Mouse (Mus musculus): ENCODE measurements around the gene Ctnnd2. TPM values are rescaled to one million over a fixed set of nuclear protein-coding genes. Genes with fewer than 3 reads are reported as not detected.

The Ctnnd2 gene
- total and polyA plus RNA-seq, 2 experiments from 2014 or later: not detected

DNA sequence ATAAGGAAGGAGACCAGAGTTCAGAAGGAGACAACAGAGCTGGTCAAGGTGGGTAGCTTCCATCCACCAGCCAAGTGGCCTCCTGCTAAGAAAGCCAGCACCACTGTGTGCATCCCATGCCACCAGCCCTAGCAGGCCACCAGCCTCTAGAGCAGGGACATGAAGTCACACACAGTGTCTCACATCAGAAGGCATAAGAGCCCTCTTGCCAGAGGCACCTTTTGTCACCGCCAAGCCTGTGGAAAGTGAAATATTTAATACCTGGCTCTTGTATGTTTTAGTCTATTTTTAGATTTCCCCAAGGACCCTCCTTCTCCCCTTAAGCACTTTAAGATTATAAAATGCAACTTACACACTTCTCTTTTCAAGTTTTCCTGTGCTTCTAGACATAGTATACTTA, 802.0 kb downstream of the Ctnnd2 start:
- H3K27me3 ChIP-seq (ENCODE audit: control insufficient read depth, insufficient read depth, low read length): no peaks in the 10 kb centered on the region
- no peak overlapping the region for H3K27ac ChIP-seq (ENCODE audit: low read depth)
- TF ChIP-seq CTCF (IDR thresholded peaks at IDR 0.05; ENCODE audit: low read depth): no peak
- no peak for TF ChIP-seq EP300 (IDR thresholded peaks at IDR 0.05; ENCODE audit: low read depth)
- ATAC-seq (ENCODE audit: insufficient read depth, low read depth) (no peak), DNase-seq (ENCODE audit: low spot score) (no peak)
- no peaks in the 10 kb centered on the region for H3K4me1 ChIP-seq (ENCODE audit: control insufficient read depth, insufficient read depth)
- no peaks in the 10 kb centered on the region for H3K36me3 ChIP-seq (replicated peaks; ENCODE audit: control insufficient read depth, insufficient read depth, low read length)
- 69% methylated on average over 1 of the region's 1 CpGs for WGBS
- H3K4me2 ChIP-seq (ENCODE audit: low read depth, low read length): no peak overlapping the region
- no peaks in the 10 kb centered on the region for H3K9me3 ChIP-seq (replicated peaks; ENCODE audit: control insufficient read depth, low read length)
- no peak overlapping the region for H3K4me3 ChIP-seq (ENCODE audit: low read depth, low read length)
- H3K9ac ChIP-seq (replicated peaks; ENCODE audit: low read depth, low read length): no peak overlapping the region

DNA sequence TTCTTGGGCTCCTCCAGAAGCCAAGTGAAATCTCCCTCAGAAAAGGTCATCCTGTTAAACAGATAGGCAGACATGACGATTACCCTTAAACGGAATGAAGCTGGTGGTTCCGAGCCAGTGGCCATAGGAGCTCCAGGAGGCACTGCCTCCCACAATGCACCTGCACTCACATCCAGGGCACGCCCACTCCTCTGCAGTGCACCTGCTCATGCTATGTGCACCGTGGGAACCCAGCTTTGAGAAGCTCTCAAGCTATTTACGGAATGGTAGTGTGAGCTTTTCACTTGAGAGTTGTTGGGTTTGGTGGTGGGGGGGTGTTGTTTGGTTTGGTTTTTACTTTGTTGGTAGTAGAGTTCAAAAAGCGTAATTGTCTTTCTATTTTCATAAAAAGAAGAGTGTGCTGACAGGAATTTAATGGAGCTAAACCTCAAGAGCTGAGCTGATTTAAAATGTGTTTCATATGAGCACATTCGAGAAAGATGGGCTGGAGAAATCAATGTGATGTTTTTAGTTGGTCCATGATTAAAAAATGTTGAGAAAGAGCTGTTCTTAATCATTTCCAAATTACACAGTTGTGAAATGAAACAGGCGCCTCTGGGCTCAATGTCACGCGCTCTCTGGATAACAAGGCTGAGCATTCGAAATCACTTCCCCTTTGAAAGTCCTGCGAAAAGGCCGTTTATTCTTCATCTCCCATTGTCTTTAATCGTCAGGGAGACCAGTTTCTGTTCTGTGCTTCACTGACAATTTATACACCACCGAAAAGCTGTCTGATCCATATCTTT, 802.8 kb downstream of the Ctnnd2 start:
- H3K9me3 ChIP-seq (replicated peaks; ENCODE audit: control insufficient read depth, low read length): no peaks in the 10 kb centered on the region
- DNase-seq (ENCODE audit: low spot score): no peak
- TF ChIP-seq CTCF (IDR thresholded peaks at IDR 0.05; ENCODE audit: low read depth): no peak
- TF ChIP-seq EP300 (IDR thresholded peaks at IDR 0.05; ENCODE audit: low read depth): no peak
- no peaks in the 10 kb centered on the region for H3K27me3 ChIP-seq (ENCODE audit: control insufficient read depth, insufficient read depth, low read length)
- WGBS: 84% methylated on average over 16 of the region's 16 CpGs
- H3K4me1 ChIP-seq (ENCODE audit: control insufficient read depth, insufficient read depth): no peaks in the 10 kb centered on the region
- ATAC-seq (ENCODE audit: insufficient read depth, low read depth): no peak
- no peak overlapping the region for H3K4me2 ChIP-seq (ENCODE audit: low read depth, low read length)
- no peaks in the 10 kb centered on the region for H3K36me3 ChIP-seq (replicated peaks; ENCODE audit: control insufficient read depth, insufficient read depth, low read length)
- H3K4me3 ChIP-seq (ENCODE audit: low read depth, low read length): no peak overlapping the region
- H3K27ac ChIP-seq (ENCODE audit: low read depth): no peak overlapping the region
- no peak overlapping the region for H3K9ac ChIP-seq (replicated peaks; ENCODE audit: low read depth, low read length)

DNA sequence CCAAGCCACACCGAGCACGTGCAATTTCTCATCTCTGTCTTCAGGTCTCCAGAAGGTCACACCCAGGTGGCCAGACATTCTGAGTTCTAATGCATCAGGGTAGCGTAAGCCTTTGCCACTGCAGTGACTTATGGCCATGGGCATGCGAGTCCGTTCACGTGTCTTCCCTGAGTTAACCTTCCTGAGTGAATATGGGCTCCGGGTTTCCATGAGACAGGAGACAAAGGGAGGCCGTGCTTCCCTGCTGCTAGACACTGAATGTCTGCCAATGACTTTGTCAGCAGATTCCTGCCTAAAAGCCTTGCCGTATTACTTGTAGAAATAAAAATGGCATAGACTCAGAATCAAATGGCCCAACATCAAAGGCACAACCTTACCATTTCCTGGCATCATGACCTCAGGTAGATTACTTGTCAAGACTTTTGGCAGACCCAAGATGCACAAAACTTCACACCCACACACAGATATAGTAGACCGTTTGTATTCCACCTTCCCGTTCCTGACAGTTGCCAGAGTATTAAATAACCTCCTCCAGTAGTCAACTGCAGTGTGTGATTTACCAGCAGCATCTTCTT, 804.9 kb downstream of the Ctnnd2 start:
- Histone ChIP-seq H3K4me2 (ENCODE audit: low read depth, low read length) (no peak overlapping the region), H3K9me3 (replicated peaks; ENCODE audit: control insufficient read depth, low read length) (no peaks in the 10 kb centered on the region), H3K9ac (replicated peaks; ENCODE audit: low read depth, low read length) (no peak overlapping the region), H3K36me3 (replicated peaks; ENCODE audit: control insufficient read depth, insufficient read depth, low read length) (no peaks in the 10 kb centered on the region), H3K4me3 (ENCODE audit: low read depth, low read length) (no peak overlapping the region), H3K27me3 (ENCODE audit: control insufficient read depth, insufficient read depth, low read length) (no peaks in the 10 kb centered on the region), H3K4me1 (ENCODE audit: control insufficient read depth, insufficient read depth) (no peaks in the 10 kb centered on the region), H3K27ac (ENCODE audit: low read depth) (no peak overlapping the region)
- TF ChIP-seq CTCF (IDR thresholded peaks at IDR 0.05; ENCODE audit: low read depth) (no peak), EP300 (IDR thresholded peaks at IDR 0.05; ENCODE audit: low read depth) (no peak)
- DNase-seq (ENCODE audit: low spot score) (no peak), ATAC-seq (ENCODE audit: insufficient read depth, low read depth) (no peak)
- 62% methylated on average over 11 of the region's 11 CpGs for WGBS

DNA sequence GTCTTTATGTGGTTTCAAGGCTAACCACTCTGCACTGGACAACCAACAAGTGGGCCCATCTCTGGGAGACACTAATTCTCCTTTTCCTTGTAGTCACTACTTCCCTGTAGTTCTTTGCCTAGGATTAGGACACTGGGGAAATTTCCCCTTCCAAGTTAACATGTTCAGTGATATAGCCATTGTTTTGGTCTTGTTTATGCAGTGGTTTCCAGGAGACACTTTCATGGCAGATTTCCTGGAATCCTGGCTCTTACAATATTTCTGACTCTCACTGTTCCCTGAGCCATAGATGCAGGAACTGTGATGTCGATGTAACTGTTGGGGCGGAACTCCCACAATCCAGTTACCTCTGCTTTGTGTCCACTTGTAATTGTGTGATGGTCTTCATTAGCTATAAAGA, 814.5 kb downstream of the Ctnnd2 start:
- ATAC-seq (ENCODE audit: insufficient read depth, low read depth): no peak
- Histone ChIP-seq H3K4me3 (ENCODE audit: low read depth, low read length) (no peak overlapping the region), H3K27me3 (ENCODE audit: control insufficient read depth, insufficient read depth, low read length) (no peaks in the 10 kb centered on the region), H3K4me2 (ENCODE audit: low read depth, low read length) (no peak overlapping the region), H3K36me3 (replicated peaks; ENCODE audit: control insufficient read depth, insufficient read depth, low read length) (no peaks in the 10 kb centered on the region), H3K4me1 (ENCODE audit: control insufficient read depth, insufficient read depth) (no peaks in the 10 kb centered on the region), H3K9ac (replicated peaks; ENCODE audit: low read depth, low read length) (no peak overlapping the region), H3K27ac (ENCODE audit: low read depth) (no peak overlapping the region), H3K9me3 (replicated peaks; ENCODE audit: control insufficient read depth, low read length) (no peaks in the 10 kb centered on the region)
- no peak for TF ChIP-seq CTCF (IDR thresholded peaks at IDR 0.05; ENCODE audit: low read depth)
- 74% methylated on average over 2 of the region's 2 CpGs for WGBS
- peak; percentile 36 for DNase-seq (ENCODE audit: low spot score)

DNA sequence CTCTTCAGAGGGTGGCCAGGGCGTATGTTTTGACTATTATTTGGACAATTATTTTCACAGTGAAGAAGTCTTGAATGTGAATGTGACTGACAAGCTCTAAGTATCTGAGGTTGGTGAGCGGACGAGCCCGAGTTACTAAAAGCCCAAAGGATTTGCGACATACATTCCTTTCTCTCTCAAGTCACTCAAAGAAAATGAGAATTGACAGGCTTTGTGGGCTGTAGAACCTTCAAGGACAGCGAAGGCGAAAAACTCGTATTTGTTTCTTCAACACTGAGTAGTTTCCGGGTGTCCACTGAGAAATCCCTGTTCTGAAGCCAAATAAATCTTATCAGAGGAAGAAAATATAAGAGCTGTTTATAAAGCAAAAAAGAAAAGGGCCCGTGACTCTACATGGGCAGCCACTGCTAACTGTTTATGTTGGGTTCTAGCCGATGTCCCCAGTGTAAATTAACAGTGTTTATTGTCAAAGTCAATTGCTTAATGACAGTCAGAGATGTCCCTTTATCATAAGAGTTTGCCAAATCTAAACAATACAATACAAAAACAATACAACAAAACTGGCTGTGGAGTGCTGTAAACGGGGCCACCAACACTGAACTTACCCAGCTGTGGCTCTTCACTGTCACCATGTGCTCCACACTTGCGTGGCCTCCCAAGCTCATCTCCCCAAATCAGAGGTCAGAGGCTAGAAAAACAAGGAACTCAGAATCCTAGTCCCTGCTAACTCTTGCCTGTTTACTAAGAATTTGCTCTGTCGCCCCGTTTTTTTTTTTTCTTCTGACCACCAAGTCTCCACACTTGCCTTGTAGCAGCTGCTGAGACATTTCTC, 818.2 kb downstream of the Ctnnd2 start:
- Histone ChIP-seq H3K4me1 (ENCODE audit: control insufficient read depth, insufficient read depth) (no peaks in the 10 kb centered on the region), H3K36me3 (replicated peaks; ENCODE audit: control insufficient read depth, insufficient read depth, low read length) (no peaks in the 10 kb centered on the region), H3K4me2 (ENCODE audit: low read depth, low read length) (no peak overlapping the region), H3K9me3 (replicated peaks; ENCODE audit: control insufficient read depth, low read length) (no peaks in the 10 kb centered on the region), H3K27me3 (ENCODE audit: control insufficient read depth, insufficient read depth, low read length) (no peaks in the 10 kb centered on the region), H3K9ac (replicated peaks; ENCODE audit: low read depth, low read length) (no peak overlapping the region), H3K4me3 (ENCODE audit: low read depth, low read length) (no peak overlapping the region), H3K27ac (ENCODE audit: low read depth) (no peak overlapping the region)
- DNase-seq (ENCODE audit: low spot score) (no peak), ATAC-seq (ENCODE audit: insufficient read depth, low read depth) (no peak)
- TF ChIP-seq CTCF (IDR thresholded peaks at IDR 0.05; ENCODE audit: low read depth) (no peak), EP300 (IDR thresholded peaks at IDR 0.05; ENCODE audit: low read depth) (no peak)
- 56% methylated on average over 15 of the region's 15 CpGs for WGBS

All from heart, postnatal 0 days (tissue).